Mouse (Mus musculus) urinary bladder, postnatal 10 days (tissue): ENCODE data around the gene Rabl6.
"Not testable (repeated sequence)": the region's sequence is repeated elsewhere in the genome, so short reads cannot be mapped to it uniquely, and the experiment has no call there.

Source experiments
- DNase-seq: peaks from one replicate; pipeline ENCODE4 v3.0.0; 2022; ENCODE audit warnings: low spot score

Gene Rabl6

DNA sequence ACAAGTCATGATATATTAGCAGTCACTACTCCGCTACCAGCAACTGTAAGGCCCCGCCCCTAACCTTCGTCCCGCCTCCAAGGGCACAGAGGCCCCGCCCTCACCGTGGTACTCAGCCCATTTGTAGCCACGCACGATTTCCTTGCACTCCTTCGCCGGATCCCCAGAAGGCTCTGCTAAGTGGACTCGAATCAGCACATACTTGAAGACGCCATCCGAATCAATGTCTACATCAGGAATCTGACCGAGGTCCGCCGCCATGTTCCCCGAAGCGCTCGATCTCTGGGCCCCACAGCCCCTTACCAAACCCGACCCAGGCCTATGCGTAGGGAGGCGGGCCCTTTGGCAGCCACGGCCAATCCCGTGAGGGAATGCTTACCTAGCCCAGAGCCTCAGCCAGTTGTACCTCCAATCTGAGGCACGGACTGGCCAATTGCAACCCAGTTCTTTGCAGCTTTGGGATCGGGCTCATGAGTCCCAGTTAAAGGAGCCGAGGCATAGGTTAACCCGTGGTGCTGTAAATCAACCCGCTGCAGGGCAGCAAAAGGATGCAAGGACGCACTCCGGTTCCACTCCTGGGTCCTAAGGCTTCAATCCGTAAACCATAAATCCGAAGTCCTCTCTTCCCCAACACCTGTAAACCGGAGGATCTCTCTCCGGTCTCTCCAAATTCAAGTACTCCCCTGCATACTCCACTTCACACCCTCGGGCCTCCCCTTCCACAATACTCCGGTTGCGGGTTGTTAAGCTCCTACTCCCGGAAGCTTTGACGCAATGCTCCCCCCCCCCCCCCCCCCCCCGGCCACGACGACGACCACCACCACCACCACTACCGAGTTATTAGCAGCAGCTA, 33.5 kb downstream of the Rabl6 start, which contains the start of the genes Mamdc4 and Phpt1:
Mamdc4 (minus strand) TSS at position 267 of the 853 bp plus-strand sequence.
Phpt1 (minus strand) TSS at position 646 of the 853 bp plus-strand sequence.
- DNase-seq = peak; percentile 81

DNA sequence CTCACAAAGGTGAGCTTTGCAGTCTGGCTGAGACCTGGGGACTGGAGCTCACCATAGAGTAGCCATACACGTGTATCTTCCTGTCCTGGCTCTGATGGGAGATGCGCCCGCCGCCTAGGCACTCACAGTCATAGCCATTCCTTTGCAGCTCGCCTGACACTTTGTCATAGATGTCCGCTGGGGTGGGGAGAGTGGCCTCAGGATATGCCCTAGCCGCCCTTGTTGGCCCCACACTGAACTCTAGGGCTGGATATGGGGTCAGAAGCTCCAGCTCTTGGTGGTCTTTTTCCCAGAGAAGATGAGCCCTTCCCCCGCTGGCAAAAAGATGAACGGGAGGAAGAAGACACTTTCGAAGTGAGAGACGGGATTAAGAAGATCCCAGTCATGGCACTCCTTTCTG, 34.2 kb downstream of the Rabl6 start:
- no peak for DNase-seq

DNA sequence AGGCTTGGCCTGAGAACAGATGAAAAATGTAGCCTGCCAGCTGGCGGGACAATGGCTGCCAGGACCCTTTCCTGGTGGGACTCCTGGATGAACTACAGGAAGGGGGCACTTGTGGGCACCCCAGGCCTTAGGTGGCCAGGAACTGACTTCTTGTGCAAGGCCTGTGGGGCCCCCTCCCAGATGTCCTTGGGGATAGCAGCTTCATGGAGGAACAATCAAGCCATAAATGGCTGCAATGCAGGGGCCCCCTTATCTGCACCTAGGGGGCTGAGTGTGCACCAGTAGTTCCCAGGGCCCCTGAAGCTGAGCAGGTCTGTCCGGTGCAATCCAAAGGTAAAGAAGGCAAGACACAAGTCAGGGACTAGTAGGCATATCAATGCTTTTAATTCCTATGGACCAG, 35.3 kb downstream of the Rabl6 start:
- no peak for DNase-seq

DNA sequence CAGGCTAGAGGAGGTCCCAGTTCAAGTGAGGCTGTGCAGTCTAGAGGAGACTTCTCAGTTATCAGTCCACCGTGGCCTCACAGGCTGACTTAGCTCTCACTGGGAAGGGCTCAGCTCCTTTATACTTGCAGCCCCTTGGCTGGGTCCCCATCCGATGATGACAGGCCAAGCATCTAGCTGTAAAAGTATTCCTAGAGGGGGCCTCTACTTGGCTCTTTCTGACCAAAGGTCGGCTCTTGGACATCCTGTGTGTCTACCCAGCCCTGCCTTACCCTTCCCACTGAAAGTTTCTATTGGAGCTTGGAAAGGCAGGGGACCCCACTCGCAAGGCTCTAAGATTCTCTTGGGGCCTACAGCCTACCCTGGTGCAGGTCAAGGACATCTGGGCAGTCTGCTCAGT, 37.1 kb downstream of the Rabl6 start:
- DNase-seq = no peak

DNA sequence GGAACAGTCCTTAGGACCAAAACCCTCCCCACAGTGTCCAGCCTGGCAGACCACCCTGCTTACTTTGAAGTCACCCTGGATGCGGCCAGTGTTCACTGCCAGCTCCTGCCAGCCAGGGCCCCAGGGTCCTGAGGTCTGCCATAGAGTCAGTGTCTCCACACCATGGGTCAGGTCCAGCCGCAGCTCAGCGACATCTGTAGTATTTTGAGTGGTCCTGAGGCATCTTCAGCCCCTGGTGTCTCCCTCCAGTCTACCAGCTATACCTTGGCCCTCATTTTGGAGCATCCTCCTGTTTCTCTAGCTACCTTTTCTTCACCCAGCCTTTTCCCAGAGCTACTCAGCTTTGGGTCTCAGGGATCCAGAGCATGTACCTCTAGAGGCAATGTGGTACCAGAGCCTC, 39.0 kb downstream of the Rabl6 start:
- no peak for DNase-seq

DNA sequence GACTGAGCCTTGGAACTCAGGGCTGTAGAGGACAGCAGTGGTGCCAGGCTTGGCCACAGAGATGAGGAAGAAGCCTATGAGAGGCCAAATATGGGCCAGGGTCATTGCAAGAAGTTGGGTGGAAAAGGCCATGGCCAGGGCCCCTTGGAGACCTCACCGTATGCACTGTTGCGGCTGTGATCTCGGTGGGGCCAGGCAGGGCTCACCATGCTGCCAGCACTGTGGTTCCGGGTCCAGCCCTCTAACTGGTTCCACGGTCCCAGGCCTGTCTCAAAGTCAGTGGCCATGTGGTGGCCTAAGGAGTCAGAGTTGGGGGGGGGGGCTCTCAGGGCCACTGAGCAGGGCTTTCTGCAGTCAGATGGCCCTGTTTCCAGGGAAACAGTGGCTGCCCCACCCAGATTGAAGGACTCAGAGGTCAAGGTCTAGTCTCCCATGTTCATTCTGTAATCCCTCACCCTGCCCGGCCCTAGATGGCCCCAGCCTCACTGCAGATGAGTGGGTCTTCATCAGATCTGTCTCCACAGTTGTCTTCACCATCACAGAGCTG, 39.8 kb downstream of the Rabl6 start:
- no peak for DNase-seq

DNA sequence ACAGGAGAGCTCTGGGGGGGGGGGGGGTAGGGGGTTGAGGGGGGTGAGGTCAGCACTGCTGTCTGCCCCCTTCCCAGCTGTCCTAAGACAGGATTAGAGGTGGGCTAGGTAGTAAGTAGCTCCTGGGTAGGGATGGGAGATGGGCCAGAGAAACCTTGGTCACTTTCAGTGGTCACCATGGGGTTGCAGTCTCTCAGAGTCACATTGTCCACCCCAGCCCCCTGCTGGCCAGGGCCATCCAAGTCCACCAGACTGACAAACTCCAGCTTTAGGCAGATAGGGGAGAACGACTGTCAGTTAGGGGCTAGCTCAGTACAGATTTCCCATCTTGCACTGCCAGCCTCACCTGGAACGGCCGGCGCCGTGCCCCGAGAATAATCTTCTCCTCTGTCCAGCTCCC, 41.8 kb downstream of the Rabl6 start:
- no peak for DNase-seq

DNA sequence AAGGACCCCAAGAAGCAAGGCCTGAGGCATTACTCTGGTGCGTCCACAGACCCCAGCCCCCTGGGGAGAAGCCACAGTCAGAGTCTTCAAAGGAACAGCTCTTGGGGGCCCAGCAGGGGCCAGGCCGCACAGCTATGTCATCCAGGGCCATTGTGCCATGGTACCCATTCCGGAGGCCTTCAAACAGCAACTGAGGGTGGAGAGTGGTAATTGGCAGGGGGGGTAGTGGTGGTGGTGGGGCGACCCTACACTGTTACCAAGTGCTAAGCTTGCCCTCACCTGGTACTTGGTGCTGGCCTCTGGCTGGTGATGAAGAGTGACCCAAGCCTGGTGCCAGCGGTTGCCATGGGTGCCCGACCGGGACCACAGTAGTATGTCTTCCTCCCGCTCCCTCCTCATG, 42.6 kb downstream of the Rabl6 start:
- DNase-seq = no peak

DNA sequence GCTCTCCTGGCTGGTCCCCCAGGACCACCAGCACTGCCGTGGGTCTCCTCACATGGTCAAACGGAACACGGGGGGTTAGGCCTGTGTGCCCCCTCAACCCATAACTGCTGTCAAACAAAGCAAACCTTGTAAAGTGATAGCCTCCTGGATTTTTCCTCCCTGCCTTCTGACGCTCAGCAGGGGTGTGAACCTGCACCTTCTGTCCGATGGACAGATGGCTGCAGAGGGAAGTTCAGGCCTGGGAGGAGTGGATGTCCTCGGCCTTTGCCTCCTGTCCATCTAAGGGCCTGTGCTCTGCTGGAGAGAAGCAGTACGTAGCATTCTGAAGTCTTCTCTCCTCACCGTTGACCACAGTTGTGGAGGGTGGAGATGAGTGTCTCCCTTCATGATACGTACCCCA, 46.4 kb downstream of the Rabl6 start:
- no peak for DNase-seq

DNA sequence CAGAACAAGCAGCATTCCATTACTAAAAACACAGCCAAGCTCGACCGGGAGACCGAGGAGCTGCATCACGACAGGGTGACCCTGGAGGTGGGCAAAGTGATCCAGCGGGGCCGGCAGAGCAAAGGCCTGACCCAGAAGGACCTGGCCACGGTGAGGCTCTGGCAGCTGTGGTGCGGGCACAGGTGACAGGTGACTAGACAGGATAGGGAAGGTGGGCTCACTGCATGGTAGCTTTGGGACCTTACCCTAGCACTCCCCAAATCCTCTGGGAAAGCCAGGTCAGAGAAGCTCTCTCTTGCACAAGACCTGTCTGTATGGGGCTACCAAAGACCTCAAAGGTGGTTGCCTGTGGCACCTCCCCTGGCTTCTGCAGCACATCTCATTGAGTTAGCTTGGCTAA, 47.8 kb downstream of the Rabl6 start:
- no peak for DNase-seq

DNA sequence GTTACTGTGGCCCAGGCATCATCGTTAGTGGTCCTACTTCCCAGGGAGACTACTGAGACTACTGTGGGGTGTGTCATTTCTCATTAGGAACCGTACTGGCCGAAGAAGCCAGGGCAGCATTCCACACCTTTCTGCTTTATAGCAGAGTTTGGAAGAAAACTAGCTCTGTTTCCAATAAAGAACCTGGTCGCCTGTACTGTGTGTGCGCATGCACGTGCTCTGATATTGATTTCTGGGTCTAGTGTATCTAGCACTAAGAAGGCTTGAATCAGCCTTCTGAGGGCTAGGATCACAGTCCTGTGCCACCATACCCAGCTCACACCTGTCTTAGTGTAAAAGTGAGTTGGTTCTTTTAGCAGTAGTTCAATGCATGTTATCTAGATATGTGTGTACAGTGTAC, 49.5 kb downstream of the Rabl6 start:
- no peak for DNase-seq

DNA sequence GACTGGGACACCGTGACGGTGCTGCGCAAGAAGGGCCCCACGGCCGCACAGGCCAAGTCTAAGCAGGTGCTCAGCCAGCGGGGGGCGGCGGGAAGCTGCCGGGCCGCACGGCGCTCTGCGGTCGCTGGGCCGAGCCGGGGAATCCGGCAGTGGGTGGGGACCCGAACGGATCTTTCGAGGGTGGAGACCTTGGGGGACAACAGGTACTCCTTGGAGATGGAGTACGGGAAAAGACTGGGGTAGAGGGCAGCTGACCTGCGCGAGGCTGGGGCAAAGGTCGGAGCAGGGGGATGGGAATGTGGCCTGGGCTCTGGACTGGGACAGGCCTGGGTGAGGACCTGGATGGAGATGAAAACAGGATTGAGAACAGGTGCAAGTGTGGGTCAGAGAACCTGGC, 50.4 kb downstream of the Rabl6 start:
- DNase-seq = no peak

DNA sequence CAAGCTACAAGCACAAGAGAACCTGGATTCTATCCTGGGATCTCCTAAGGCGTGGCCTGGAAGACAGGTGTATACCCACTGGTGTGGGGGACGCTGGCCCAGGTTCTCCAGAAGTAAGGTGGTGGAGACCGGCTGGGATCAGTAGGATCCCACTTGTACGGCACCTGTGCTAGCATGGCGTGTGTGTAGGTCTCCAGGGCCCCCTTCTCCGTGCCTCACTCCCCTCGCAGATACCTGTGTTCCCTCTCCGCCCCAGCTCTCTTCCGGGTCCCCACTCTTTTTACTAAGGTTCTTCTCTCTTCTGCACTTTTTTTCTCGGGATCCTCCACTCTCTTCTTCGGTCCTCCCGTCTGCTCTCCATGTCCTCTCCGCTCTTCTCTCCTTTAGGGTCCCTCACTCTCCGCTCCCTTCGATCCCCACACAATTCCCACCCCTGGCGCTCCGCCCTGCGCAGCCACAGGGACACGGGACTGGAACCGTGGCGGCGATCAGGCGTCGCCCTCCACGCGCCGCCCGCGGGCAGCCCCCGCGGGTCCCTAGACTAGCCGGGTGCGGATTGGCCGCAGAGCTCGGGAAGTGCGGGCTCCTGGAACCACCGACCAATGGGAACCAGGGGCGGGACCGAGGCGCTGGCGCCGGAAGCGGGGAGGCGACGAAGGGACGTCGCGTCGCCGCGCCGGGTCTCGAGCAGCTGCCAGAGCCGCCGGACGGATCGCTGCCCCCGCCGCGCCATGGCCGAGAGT, 50.9 kb downstream of the Rabl6 start, which contains the start of gene Edf1:
Edf1 (plus strand) TSS at position 627 of the 743 bp plus-strand sequence.
- DNase-seq = peak; percentile 74

DNA sequence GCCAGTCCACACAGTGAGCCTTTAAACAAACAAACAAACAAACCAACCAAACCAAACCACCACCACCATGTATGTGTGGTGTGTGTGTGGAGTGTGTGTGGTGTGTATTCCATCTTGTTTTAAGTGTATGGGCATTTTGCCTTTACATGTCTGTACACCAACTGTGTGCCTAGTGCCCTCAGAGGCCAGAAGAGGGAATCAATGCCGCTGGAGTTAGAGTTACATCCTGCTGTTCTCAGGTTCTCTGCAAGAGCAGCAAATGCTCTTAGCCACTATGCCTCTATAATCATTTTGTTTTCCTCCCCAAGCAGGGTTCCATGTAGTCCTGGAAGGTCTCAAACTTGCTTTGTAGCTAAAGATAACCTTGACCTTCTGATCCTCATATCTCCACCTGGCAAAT, 52.0 kb downstream of the Rabl6 start:
- DNase-seq = no peak

DNA sequence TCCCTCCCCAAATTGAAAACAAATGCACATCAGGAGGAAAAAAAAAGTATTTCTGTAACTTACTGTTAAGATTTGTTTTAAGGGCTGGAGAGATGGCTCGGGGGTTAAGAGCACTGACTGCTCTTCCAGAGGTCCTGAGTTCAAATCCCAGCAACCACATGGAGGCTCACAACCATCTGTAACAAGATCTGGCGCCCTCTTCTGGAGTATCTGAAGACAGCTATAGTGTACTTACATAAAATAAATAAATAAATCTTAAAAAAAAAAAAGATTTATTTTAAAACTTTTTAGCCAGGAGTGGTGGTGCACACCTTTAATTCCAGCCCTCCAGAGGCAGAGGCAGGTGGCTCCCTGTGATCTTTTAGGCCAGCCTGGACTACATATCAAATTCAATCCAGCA, 52.8 kb downstream of the Rabl6 start:
- DNase-seq = not testable (repeated sequence)

DNA sequence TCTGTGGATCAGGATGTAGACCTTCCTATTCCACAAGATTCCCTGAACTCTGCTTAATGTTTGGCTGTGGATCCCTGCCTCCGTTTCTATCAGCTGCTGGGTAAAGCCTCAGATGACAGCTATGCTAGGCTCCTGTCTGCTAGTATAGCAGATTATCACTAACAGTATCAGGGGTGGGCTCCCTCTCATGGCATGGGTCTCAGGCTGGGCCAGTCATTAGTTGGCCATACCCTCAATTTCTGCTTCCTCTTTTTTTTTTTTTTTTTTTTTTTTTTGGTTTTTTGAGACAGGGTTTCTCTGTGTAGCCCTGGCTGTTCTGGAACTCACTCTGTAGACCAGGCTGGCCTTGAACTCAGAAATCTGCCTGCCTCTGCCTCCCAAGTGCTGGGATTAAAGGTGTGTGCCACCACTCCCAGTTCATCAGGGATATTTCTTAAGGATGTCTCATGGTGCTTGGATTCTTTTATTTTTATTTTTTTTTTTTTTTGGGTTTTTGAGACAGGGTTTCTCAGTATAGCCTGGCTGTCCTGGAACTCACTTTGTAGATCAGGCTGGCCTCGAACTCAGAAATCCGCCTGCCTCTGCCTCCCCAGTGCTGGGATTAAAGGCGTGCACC, 55.0 kb downstream of the Rabl6 start:
- not testable (repeated sequence) for DNase-seq

DNA sequence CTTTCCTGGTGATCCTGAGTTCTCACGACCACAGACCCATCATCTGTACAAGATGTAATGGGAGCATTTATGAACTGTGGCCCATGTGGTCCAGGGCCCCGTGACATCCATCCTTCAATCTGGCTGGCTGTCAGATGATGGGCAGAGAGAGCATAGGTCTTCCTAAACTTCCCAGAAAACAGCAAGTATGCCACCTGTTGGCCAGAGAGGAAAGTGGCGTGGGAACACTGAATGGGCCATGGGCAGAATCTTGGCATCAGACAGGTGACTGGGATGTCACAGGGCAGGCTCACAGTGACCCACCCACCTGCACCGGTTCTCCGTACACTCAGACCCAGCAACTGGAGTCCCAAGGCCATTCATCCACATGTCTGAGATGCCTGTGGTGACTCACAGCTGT, 57.1 kb downstream of the Rabl6 start:
- DNase-seq = no peak

DNA sequence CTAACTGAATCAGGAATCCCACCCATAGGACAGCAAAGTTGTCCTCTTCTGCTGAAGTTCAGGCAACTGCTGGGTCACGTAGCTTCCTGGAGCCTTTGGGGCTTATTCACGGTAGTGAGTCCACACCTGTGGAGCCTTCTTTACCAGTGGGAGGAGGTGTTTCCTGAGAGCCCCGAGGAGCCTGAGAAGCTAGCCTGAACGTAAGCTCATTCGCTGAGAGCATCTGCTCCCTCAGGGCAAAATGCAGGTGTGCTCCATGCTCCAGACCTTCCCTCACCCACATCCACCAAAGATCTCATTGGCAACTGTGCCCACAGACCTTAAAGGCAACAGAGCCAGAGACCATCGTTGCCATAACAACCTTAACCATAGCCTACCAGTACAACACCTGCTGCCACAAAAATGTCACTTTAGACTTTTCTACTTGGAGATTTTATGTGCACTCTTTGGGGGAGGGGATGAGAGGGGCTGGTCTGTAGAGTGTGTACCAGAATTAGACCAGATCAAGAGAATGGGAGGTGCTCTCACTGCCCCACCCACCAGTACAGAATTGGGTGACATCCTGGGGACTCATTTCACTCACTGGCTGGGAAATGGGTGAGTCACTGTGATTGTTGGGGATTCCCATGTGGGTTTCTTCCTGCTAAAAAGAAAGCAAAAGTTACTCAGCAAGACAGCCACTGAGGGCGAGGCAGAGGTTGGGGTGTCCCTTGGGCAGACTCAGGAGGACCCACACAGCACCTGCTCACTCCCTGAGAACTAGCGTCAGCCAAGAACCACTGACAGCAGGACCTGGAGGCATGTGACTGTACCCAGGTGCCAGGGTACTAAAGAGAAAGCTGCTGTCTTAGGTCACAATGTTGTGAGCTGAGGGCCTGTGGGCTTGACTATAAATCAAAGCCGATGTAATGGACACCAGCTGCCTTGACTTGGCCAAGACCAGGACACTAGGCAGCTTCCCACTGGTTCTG, 59.0 kb downstream of the Rabl6 start:
- DNase-seq = no peak

DNA sequence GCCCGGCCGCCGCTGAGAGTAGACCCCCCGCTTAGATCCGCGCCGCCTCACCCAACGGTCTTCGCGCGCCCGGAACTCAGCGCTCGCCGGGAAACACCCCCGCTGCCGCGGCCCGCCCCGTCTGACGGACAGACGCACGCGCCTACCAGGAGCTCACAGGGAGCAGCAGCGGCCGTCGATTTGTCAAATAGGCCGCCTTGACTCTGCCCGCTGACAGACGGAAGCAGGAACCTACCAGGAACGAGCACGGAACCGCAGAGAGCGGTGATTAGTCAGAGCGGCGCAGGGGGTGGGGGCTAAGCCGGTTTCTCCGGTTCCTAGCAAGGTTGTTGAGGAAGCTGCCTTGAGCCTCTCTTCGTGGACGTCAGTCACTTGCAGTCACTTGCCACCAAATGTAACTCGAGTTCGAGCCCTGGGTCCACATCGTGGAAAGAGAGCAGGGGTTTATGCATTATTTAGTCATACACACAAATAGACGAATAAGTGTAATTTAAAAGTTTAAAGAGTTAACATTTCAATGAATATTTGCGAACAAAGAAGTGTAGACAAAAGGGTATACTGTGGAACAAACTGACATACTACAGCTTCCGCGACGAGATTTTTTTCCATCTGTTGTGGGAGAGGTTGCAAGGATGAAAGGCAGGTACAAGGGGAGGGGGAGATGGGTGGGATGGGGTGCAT, 61.4 kb downstream of the Rabl6 start, which contains the start of gene Traf2:
Traf2 (minus strand) TSS at position 130 of the 681 bp plus-strand sequence.
- DNase-seq = peak; percentile 97

DNA sequence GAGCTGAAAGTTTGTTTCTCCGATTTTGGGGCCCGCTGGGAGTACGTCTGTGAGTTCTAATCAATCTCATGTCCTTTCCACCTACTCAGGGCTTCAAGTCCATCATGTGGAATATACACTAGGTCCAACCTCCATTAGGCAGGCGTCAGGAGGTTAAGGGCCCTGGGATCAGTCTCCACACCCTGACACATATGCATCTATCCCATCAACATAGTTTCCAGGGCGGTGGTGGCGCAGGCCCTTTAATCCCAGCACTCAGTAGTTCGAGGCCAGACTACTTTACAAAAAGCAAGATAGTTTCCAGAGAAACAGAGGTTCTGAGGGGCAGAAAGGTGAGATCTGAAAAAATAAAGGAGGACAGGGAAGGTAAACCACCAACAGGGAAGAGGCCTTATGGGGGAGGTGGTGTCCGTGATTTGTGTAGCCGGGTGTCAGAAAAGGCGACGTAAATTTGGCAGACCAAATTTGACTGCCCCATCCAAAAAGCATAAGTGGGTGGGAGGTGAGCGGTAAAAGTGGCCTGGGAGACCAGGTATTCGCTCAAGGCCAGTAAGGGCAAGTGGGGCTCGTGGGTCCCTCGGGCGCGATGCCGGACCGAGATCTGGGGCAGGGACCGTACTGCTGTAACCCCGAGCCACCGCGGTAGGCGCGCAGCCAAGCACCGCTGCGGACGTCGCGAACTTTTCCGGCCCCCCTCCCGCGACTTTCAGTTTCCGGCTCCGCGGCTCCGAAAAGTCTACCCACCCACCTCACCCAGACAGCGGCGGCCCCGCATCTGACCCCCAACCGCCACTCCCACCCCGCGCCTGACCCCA, 62.1 kb downstream of the Rabl6 start:
- peak; percentile 28 for DNase-seq
